Mouse (Mus musculus) liver, embryonic 15.5 days (tissue): Measurements from ENCODE around the gene Serpinb3c. TPM values are rescaled to one million over a fixed set of nuclear protein-coding genes. Genes with fewer than 3 reads are reported as not detected.
"Not testable (repeated sequence)": the region's sequence is repeated elsewhere in the genome, so short reads cannot be mapped to it uniquely, and the experiment has no call there.

Experiments
- ATAC-seq: fragments of 200-750 bp; cut with Nextera tagmentation; 2 replicates; pipeline ENCODE4 v1.8.0; 2017; ENCODE audit warnings: moderate number of reproducible peaks, mild to moderate bottlenecking, moderate library complexity; ENCODE audit not compliant: insufficient read depth
- H3K27ac ChIP-seq: fragments of 300-500 bp; sonication (generic); replicated peaks from 2 replicates; pipeline ENCODE4 v1.5.1; 2015; ENCODE audit warnings: mild to moderate bottlenecking, inconsistent platforms
- H3K27me3 ChIP-seq: fragments of 300-500 bp; sonication (generic); 2 replicates; pipeline ENCODE4 v1.6.1; 2015; ENCODE audit warnings: mild to moderate bottlenecking, inconsistent platforms
- H3K36me3 ChIP-seq: fragments of 300-500 bp; sonication (generic); replicated peaks from 2 replicates; pipeline ENCODE4 v1.6.1; 2015; ENCODE audit warnings: moderate library complexity, mild to moderate bottlenecking, inconsistent platforms
- H3K4me1 ChIP-seq: fragments of 300-500 bp; sonication (generic); replicated peaks from 2 replicates; pipeline ENCODE4 v1.6.1; 2015; ENCODE audit warnings: inconsistent platforms
- H3K4me2 ChIP-seq: fragments of 300-500 bp; sonication (generic); 2 replicates; pipeline ENCODE4 v1.6.1; 2015; ENCODE audit warnings: moderate library complexity, mild to moderate bottlenecking, inconsistent platforms
- H3K4me3 ChIP-seq: fragments of 300-500 bp; sonication (generic); replicated peaks from 2 replicates; pipeline ENCODE4 v1.5.1; 2015; ENCODE audit warnings: mild to moderate bottlenecking, inconsistent platforms
- H3K9ac ChIP-seq: fragments of 300-500 bp; sonication (generic); 2 replicates; pipeline ENCODE4 v1.6.1; 2015; ENCODE audit warnings: moderate library complexity, mild to moderate bottlenecking, inconsistent platforms
- H3K9me3 ChIP-seq: fragments of 300-500 bp; sonication (generic); replicated peaks from 2 replicates; pipeline ENCODE4 v1.6.1; 2016; ENCODE audit warnings: inconsistent platforms
- WGBS: fragments of 180-500 bp; shearing (Covaris S2); methylation state at CpG from one replicate; pipeline ENCODE4 v1.1.7; 2015; ENCODE audit warnings: mixed read lengths; ENCODE audit not compliant: insufficient replicate concordance; 5-methylcytosine and 5-hydroxymethylcytosine counted together
- polyA plus RNA-seq: library from polyadenylated mRNA; unstranded; fragments of >200 nt; fragmentation: Nextera tagmentation; extraction: Ambion mirVana; gene quantifications from 2 replicates; pipeline ENCODE4 v1.2.1, GENCODE M21; 2015

Gene Serpinb3c
- not detected in 2 replicates for polyA plus RNA-seq

GRCm38 (mm10) chr1:107278261-107278660, at the start of gene Serpinb3c, which contains the start of gene Serpinb3b:
Gene Serpinb3c, minus strand, starts transcription at chr1:107278371.
Gene Serpinb3b, minus strand, starts transcription at chr1:107278361.
- not testable (repeated sequence) for H3K27me3 ChIP-seq, ATAC-seq, H3K36me3 ChIP-seq, H3K9ac ChIP-seq, H3K4me1 ChIP-seq, H3K27ac ChIP-seq, H3K4me2 ChIP-seq, H3K4me3 ChIP-seq, H3K9me3 ChIP-seq

DNA sequence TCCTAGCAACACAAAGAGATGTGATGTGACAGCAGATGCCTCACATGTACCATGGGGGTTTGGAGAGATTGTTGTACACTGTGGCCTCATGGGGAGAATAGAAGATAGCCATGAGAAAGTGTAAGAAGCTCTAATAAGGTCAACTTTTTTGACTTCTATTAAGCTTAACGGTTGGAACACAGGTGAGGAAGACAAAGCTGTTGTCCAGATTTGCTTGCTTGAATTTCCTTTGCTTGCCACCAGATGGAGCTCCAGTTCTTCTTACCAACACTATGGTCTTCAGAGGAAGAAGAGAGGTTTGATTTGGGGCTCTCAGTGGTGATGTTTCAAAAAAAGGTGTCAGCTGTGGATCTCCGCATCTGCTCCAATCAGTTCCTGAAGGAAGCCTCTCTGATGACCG, 35.0 kb downstream of the Serpinb3c start:
- 26% methylated on average over 3 of the region's 3 CpGs for WGBS
- not testable (repeated sequence) for H3K4me1 ChIP-seq, H3K9me3 ChIP-seq, H3K4me2 ChIP-seq, H3K4me3 ChIP-seq, H3K27ac ChIP-seq, H3K9ac ChIP-seq, H3K36me3 ChIP-seq, ATAC-seq, H3K27me3 ChIP-seq

Other genes starting within 250 kb of the Serpinb3c start
- not detected in 2 replicates for gene Serpinb3a, start 226.1 kb downstream of the Serpinb3c start, polyA plus RNA-seq
- gene Serpinb3d, start 194.9 kb downstream of the Serpinb3c start, polyA plus RNA-seq = not detected in 2 replicates
- not detected in 2 replicates for gene Serpinb3b, start within 50 bp of the Serpinb3c start, polyA plus RNA-seq
- not detected in 2 replicates for gene Serpinb11, start 82.8 kb upstream of the Serpinb3c start, polyA plus RNA-seq
- 0.08 and 0.09 TPM in 2 replicates for gene Serpinb7, start 121.3 kb upstream of the Serpinb3c start, polyA plus RNA-seq
- gene Serpinb2, start 233.1 kb upstream of the Serpinb3c start, polyA plus RNA-seq = 2.4 TPM in 2 replicates